Mouse (Mus musculus) MEL (cell line): ENCODE measurements around the gene Fryl. TPM values are rescaled to one million over a fixed set of nuclear protein-coding genes. Genes with fewer than 3 reads are reported as not detected.

Source experiments
- DNase-seq: peaks from one replicate; pipeline ENCODE4 v3.0.0; 2011; ENCODE audit warnings: low read depth, low spot score
- H3K27ac ChIP-seq: 2 replicates; pipeline ENCODE4 v1.5.1; 2012; ENCODE audit warnings: low read depth, mild to moderate bottlenecking, control low read depth, low read length, moderate library complexity; ENCODE audit not compliant: control insufficient read depth
- H3K27me3 ChIP-seq, 2 experiments: fragments of 150-350 bp in 1 of 2; sonication (generic) in 1 of 2; 2 replicates each; pipeline ENCODE4 v1.6.1; 2012; ENCODE audit warnings: low read length in 2 of 2, mild to moderate bottlenecking in 2 of 2, improper control_type of control experiment in 1 of 2, moderate library complexity in 1 of 2; ENCODE audit not compliant: insufficient read depth in 2 of 2, control insufficient read depth in 1 of 2
- H3K36me3 ChIP-seq, 2 experiments: 2 replicates each; pipeline ENCODE4 v1.6.1; 2012 to 2014; ENCODE audit warnings: low read length in 2 of 2, improper control_type of control experiment in 1 of 2, inconsistent platforms in 1 of 2, mild to moderate bottlenecking in 1 of 2; ENCODE audit not compliant: insufficient read depth in 2 of 2, control insufficient read depth in 1 of 2
- H3K4me1 ChIP-seq, 2 experiments: fragments of 150-350 bp in 1 of 2; sonication (generic) in 1 of 2; 2 replicates each; pipeline ENCODE4 v1.6.1; 2012; ENCODE audit warnings: low read length in 2 of 2, improper control_type of control experiment in 1 of 2, mild to moderate bottlenecking in 1 of 2; ENCODE audit not compliant: insufficient read depth in 2 of 2, control insufficient read depth in 1 of 2
- H3K4me3 ChIP-seq, 2 experiments: fragments of 150-350 bp in 1 of 2; sonication (generic) in 1 of 2; 2 replicates each; pipeline ENCODE4 v1.5.1; 2012; ENCODE audit warnings: low read depth in 2 of 2, low read length in 2 of 2, mild to moderate bottlenecking in 2 of 2, moderate library complexity in 2 of 2, control low read depth in 1 of 2, improper control_type of control experiment in 1 of 2; ENCODE audit not compliant: control insufficient read depth in 1 of 2, insufficient read depth in 1 of 2
- H3K79me2 ChIP-seq: 2 replicates; pipeline ENCODE4 v1.6.1; 2012; ENCODE audit warnings: mild to moderate bottlenecking, low read length, moderate library complexity; ENCODE audit not compliant: control insufficient read depth, poor library complexity, insufficient read depth
- H3K9ac ChIP-seq: 2 replicates; pipeline ENCODE4 v1.6.1; 2012; ENCODE audit warnings: low read depth, mild to moderate bottlenecking, control low read depth, low read length, moderate library complexity; ENCODE audit not compliant: control insufficient read depth, poor library complexity, severe bottlenecking
- H3K9me3 ChIP-seq: fragments of 150-350 bp; sonication (generic); replicated peaks from 2 replicates; pipeline ENCODE4 v1.6.1; 2012; ENCODE audit warnings: mild to moderate bottlenecking, low read length, improper control_type of control experiment, moderate library complexity; ENCODE audit not compliant: insufficient read depth
- CTCF ChIP-seq, 3 experiments: IDR thresholded peaks in 2 of 3; conservative IDR thresholded peaks in 1 of 3; 2 replicates each; pipeline ENCODE4 v1.5.1; 2011 to 2012; ENCODE audit warnings: low read length in 3 of 3, low read depth in 2 of 3, mild to moderate bottlenecking in 2 of 3, improper control_type of control experiment in 1 of 3, inconsistent platforms in 1 of 3, mixed read lengths in 1 of 3, moderate library complexity in 1 of 3; ENCODE audit not compliant: control insufficient read depth in 1 of 3, insufficient read depth in 1 of 3, poor library complexity in 1 of 3, severe bottlenecking in 1 of 3
- JUND ChIP-seq: IDR thresholded peaks from 2 replicates; pipeline ENCODE4 v1.6.1; 2011; ENCODE audit warnings: low read depth, mild to moderate bottlenecking, improper control_type of control experiment, low read length
- MAX ChIP-seq: IDR thresholded peaks from 2 replicates; pipeline ENCODE4 v1.6.1; 2011; ENCODE audit warnings: low read length, improper control_type of control experiment
- MAZ ChIP-seq: IDR thresholded peaks from 2 replicates; pipeline ENCODE4 v1.6.1; 2012; ENCODE audit warnings: low read depth, mild to moderate bottlenecking, inconsistent platforms, low read length, improper control_type of control experiment
- MEF2A ChIP-seq: IDR thresholded peaks from 2 replicates; pipeline ENCODE4 v1.6.1; 2014; ENCODE audit warnings: low read depth, mild to moderate bottlenecking, inconsistent platforms, low read length, improper control_type of control experiment; ENCODE audit not compliant: poor library complexity, insufficient replicate concordance, severe bottlenecking; ENCODE audit errors: extremely low read depth
- MYC ChIP-seq: IDR thresholded peaks from 2 replicates; pipeline ENCODE4 v1.6.1; 2011; ENCODE audit warnings: low read depth, mild to moderate bottlenecking, low read length, improper control_type of control experiment, moderate library complexity
- POLR2AphosphoS2 ChIP-seq: IDR thresholded peaks from 2 replicates; pipeline ENCODE4 v1.6.1; 2011; ENCODE audit warnings: low read length, improper control_type of control experiment
- POLR2AphosphoS5 ChIP-seq: IDR thresholded peaks from 2 replicates; pipeline ENCODE4 v1.6.1; 2012; ENCODE audit warnings: low read depth, borderline replicate concordance, mild to moderate bottlenecking, inconsistent platforms, low read length, moderate library complexity, mixed read lengths
- TBP ChIP-seq: IDR thresholded peaks from 2 replicates; pipeline ENCODE4 v1.8.0; 2011; ENCODE audit warnings: low read depth, low read length, improper control_type of control experiment
- ZMIZ1 ChIP-seq: IDR thresholded peaks from 2 replicates; pipeline ENCODE4 v1.6.1; 2012; ENCODE audit warnings: low read depth, mild to moderate bottlenecking, inconsistent platforms, low read length, improper control_type of control experiment, moderate library complexity
- polyA plus RNA-seq, 2 experiments: library from polyadenylated mRNA; stranded (reverse) in 1 of 2; unstranded in 1 of 2; fragments of >175 nt in 1 of 2; fragments of >200 nt in 1 of 2; gene quantifications; 2 replicates each; pipeline versions ENCODE4 v1.2.1 to v1.2.4; 2012; ENCODE audit warnings: low replicate concordance in 2 of 2, low read depth in 1 of 2; ENCODE audit not compliant: insufficient read length in 2 of 2, insufficient read depth in 1 of 2, missing spikeins in 1 of 2
- total RNA-seq: library from RNA; depleted of rRNA; stranded (reverse); fragments of 300-350 nt; gene quantifications from 2 replicates; pipeline ENCODE4 v1.2.3, GENCODE M21; 2012; rRNA removed

Fryl gene
- total and polyA plus RNA-seq, 3 experiments, result 18.8 to 188 (median 39.7) TPM

GRCm38 (mm10) chr5:72974602-72975001, 281.8 kb downstream of the Fryl start, which contains the start of gene Gm10135:
TSS of gene Gm10135 (minus strand) at chr5:72974702.
- Histone ChIP-seq H3K9me3 (no peaks in the 10 kb centered on the region), H3K9ac (no peak within 1 kb of the TSS), H3K79me2 (no peaks in the 10 kb centered on the region), H3K4me1 (no peaks in the 10 kb centered on the region), H3K4me3 (no peak within 1 kb of the TSS), H3K27me3 (no peaks in the 10 kb centered on the region), H3K27ac (no peak within 1 kb of the TSS), H3K36me3 (peaks cover 0 to 11% of the 10 kb centered on the region in 2 experiments; a peak in 2 of 4 replicates)
- DNase-seq, result no peak
- no peak for TF ChIP-seq ZMIZ1
- TF ChIP-seq MAX, result no peak
- TF ChIP-seq CTCF (IDR thresholded peaks at IDR 0.05 in 2 of 3, conservative IDR thresholded peaks at IDR 0.05 in 1 of 3; ENCODE audit: control insufficient read depth in 1 of 3, insufficient read depth in 1 of 3, low read depth in 2 of 3, low read length in 3 of 3, poor library complexity in 1 of 3, severe bottlenecking in 1 of 3), result no peak
- no peak for TF ChIP-seq JUND
- TF ChIP-seq MEF2A, result no peak
- TF ChIP-seq POLR2AphosphoS2, result no peak
- TF ChIP-seq POLR2AphosphoS5, result no peak
- TF ChIP-seq MYC, result no peak

GRCm38 (mm10) chr5:72972934-72973333, 283.5 kb downstream of the Fryl start:
- Histone ChIP-seq H3K4me1 (no peaks in the 10 kb centered on the region), H3K79me2 (no peaks in the 10 kb centered on the region), H3K36me3 (peaks cover 0 to 9% of the 10 kb centered on the region in 2 experiments; a peak in 2 of 4 replicates), H3K9ac (no peak overlapping the region), H3K27me3 (no peaks in the 10 kb centered on the region), H3K9me3 (no peaks in the 10 kb centered on the region), H3K4me3 (no peak overlapping the region), H3K27ac (no peak overlapping the region)
- TF ChIP-seq POLR2AphosphoS5, result no peak
- no peak for TF ChIP-seq TBP
- peak in 1 of 3 experiments; percentile 19; a peak in 2 of 6 replicates for TF ChIP-seq CTCF (IDR thresholded peaks at IDR 0.05 in 2 of 3, conservative IDR thresholded peaks at IDR 0.05 in 1 of 3; ENCODE audit: control insufficient read depth in 1 of 3, insufficient read depth in 1 of 3, low read depth in 2 of 3, low read length in 3 of 3, poor library complexity in 1 of 3, severe bottlenecking in 1 of 3)
- DNase-seq, result no peak

GRCm38 (mm10) chr5:72972435-72972834, 284.0 kb downstream of the Fryl start:
- no peak overlapping the region for H3K27ac ChIP-seq
- no peak for DNase-seq
- H3K9me3 ChIP-seq, result no peaks in the 10 kb centered on the region
- H3K27me3 ChIP-seq, result no peaks in the 10 kb centered on the region
- H3K4me1 ChIP-seq, result no peaks in the 10 kb centered on the region
- H3K79me2 ChIP-seq, result no peaks in the 10 kb centered on the region
- H3K36me3 ChIP-seq, result peaks cover 0 to 9% of the 10 kb centered on the region in 2 experiments; a peak in 2 of 4 replicates
- TF ChIP-seq MAZ, result no peak
- H3K9ac ChIP-seq, result no peak overlapping the region
- no peak overlapping the region for H3K4me3 ChIP-seq

Other genes with a start within 250 kb of the Fryl start
- not detected in 2 replicates for gene Slc10a4, start 249.7 kb downstream of the Fryl start, total RNA-seq
- not detected for gene Slc10a4, start 249.7 kb downstream of the Fryl start, polyA plus RNA-seq
- 103 and 110 TPM in 2 replicates for gene Ociad1, start 36.2 kb upstream of the Fryl start, total RNA-seq
- 100 to 1,000 TPM in 1 of 2 experiments, not detected in 1; 221 TPM for gene Ociad1, start 36.2 kb upstream of the Fryl start, polyA plus RNA-seq
- 2.7 and 3.9 TPM in 2 replicates for gene Ociad2, start 84.4 kb upstream of the Fryl start, total RNA-seq
- gene Ociad2, start 84.4 kb upstream of the Fryl start, polyA plus RNA-seq, result 10 to 100 TPM in 1 of 2 experiments, not detected in 1; 11.0 TPM
- not detected in 2 replicates for gene Cwh43, start 149.5 kb upstream of the Fryl start, total RNA-seq
- not detected for gene Cwh43, start 149.5 kb upstream of the Fryl start, polyA plus RNA-seq
- gene Dcun1d4, start 224.4 kb upstream of the Fryl start, total RNA-seq, result 7.6 and 9.2 TPM in 2 replicates
- 10 to 100 TPM in 1 of 2 experiments, not detected in 1; 10.0 TPM for gene Dcun1d4, start 224.4 kb upstream of the Fryl start, polyA plus RNA-seq